Mouse (Mus musculus) E14TG2a.4 (cell line): ENCODE measurements at regions not wholly inside any gene's neighbourhood (a gene's known extent, or its start where the extent isn't known, plus 50 kb on each side); places are given as distances from the start of the nearest gene placed in this dataset.

Source experiments
- H3K27me3 ChIP-seq: 2 replicates; pipeline ENCODE4 v1.6.1; 2014; ENCODE audit warnings: low read length, control low read depth; ENCODE audit not compliant: insufficient read depth
- H3K36me3 ChIP-seq: 2 replicates; pipeline ENCODE4 v1.6.1; 2014; ENCODE audit warnings: low read length, control low read depth; ENCODE audit not compliant: insufficient read depth
- H3K4me1 ChIP-seq: replicated peaks from 2 replicates; pipeline ENCODE4 v1.6.1; 2014; ENCODE audit warnings: low read depth, low read length, control low read depth
- H3K4me3 ChIP-seq: replicated peaks from 2 replicates; pipeline ENCODE4 v1.5.1; 2014; ENCODE audit warnings: mild to moderate bottlenecking, low read length
- H3K9me3 ChIP-seq: 2 replicates; pipeline ENCODE4 v1.6.1; 2014; ENCODE audit warnings: low read length, control low read depth
- CTCF ChIP-seq: conservative IDR thresholded peaks from 2 replicates; pipeline ENCODE4 v1.5.1; 2014; ENCODE audit warnings: low read length
- NANOG ChIP-seq: IDR thresholded peaks from 2 replicates; pipeline ENCODE4 v1.6.1; 2014; ENCODE audit warnings: borderline replicate concordance, low read length, mixed read lengths
- POU5F1 ChIP-seq: IDR thresholded peaks from 2 replicates; pipeline ENCODE4 v1.6.1; 2014; ENCODE audit warnings: low read length, borderline replicate concordance

GRCm38 (mm10) chr12:73491370-73491769, 54.8 kb downstream of the Tmem30b start:
- Histone ChIP-seq H3K27me3 (no peaks in the 10 kb centered on the region; the same call in 1 of the 2 replicates), H3K36me3 (no peaks in the 10 kb centered on the region), H3K4me1 (no peaks in the 10 kb centered on the region), H3K4me3 (no peak overlapping the region), H3K9me3 (peaks cover 19% of the 10 kb centered on the region)
- TF ChIP-seq NANOG: no peak
- no peak for TF ChIP-seq CTCF
- no peak for TF ChIP-seq POU5F1

GRCm38 (mm10) chr12:73482858-73483257, 63.3 kb downstream of the Tmem30b start:
- Histone ChIP-seq H3K36me3 (no peaks in the 10 kb centered on the region), H3K4me3 (no peak overlapping the region), H3K27me3 (peaks cover 18% of the 10 kb centered on the region), H3K9me3 (no peaks in the 10 kb centered on the region), H3K4me1 (no peaks in the 10 kb centered on the region)
- TF ChIP-seq POU5F1 (no peak), CTCF (no peak), NANOG (no peak)

- Histone ChIP-seq H3K4me1 (no peaks in the 10 kb centered on the region), H3K4me3 (no peak overlapping the region), H3K36me3 (no peaks in the 10 kb centered on the region), H3K27me3 (peaks cover 20% of the 10 kb centered on the region), H3K9me3 (no peaks in the 10 kb centered on the region)
- TF ChIP-seq NANOG: no peak
- TF ChIP-seq POU5F1: no peak
- no peak for TF ChIP-seq CTCF
Observed at GRCm38 (mm10) chr12:73482275-73482674, 63.9 kb downstream of the Tmem30b start.

- no peak for TF ChIP-seq POU5F1
- no peak for TF ChIP-seq CTCF
- no peak for TF ChIP-seq NANOG
- Histone ChIP-seq H3K27me3 (peaks cover 20% of the 10 kb centered on the region), H3K4me1 (peaks cover under 1% of the 10 kb centered on the region), H3K36me3 (no peaks in the 10 kb centered on the region), H3K4me3 (no peak overlapping the region), H3K9me3 (no peaks in the 10 kb centered on the region)
Observed at GRCm38 (mm10) chr12:73481705-73482104, 64.5 kb downstream of the Tmem30b start.

GRCm38 (mm10) chr12:73481165-73481564, 65.0 kb downstream of the Tmem30b start:
- no peak overlapping the region for H3K4me3 ChIP-seq
- H3K9me3 ChIP-seq: no peaks in the 10 kb centered on the region
- no peaks in the 10 kb centered on the region for H3K36me3 ChIP-seq
- TF ChIP-seq POU5F1 (no peak), CTCF (no peak), NANOG (no peak)
- H3K27me3 ChIP-seq: peaks cover 20% of the 10 kb centered on the region
- peaks cover 6% of the 10 kb centered on the region for H3K4me1 ChIP-seq

GRCm38 (mm10) chr12:73480610-73480971, 65.6 kb downstream of the Tmem30b start:
- Histone ChIP-seq H3K9me3 (no peaks in the 10 kb centered on the region), H3K27me3 (peaks cover 20% of the 10 kb centered on the region), H3K36me3 (no peaks in the 10 kb centered on the region), H3K4me1 (peaks cover 6% of the 10 kb centered on the region), H3K4me3 (no peak overlapping the region)
- no peak for TF ChIP-seq POU5F1
- TF ChIP-seq NANOG: no peak
- TF ChIP-seq CTCF: no peak

- H3K9me3 ChIP-seq: no peaks in the 10 kb centered on the region
- peaks cover 6% of the 10 kb centered on the region for H3K4me1 ChIP-seq
- H3K36me3 ChIP-seq: no peaks in the 10 kb centered on the region
- H3K4me3 ChIP-seq: no peak overlapping the region
- peaks cover 22% of the 10 kb centered on the region for H3K27me3 ChIP-seq
- TF ChIP-seq NANOG (no peak), CTCF (no peak), POU5F1 (no peak)
Observed at GRCm38 (mm10) chr12:73479932-73480609, 66.1 kb downstream of the Tmem30b start.

- Histone ChIP-seq H3K9me3 (no peaks in the 10 kb centered on the region), H3K27me3 (peaks cover 24% of the 10 kb centered on the region), H3K4me3 (no peak overlapping the region), H3K4me1 (peaks cover 6% of the 10 kb centered on the region), H3K36me3 (no peaks in the 10 kb centered on the region)
- TF ChIP-seq NANOG (no peak), CTCF (no peak), POU5F1 (no peak)
Observed at GRCm38 (mm10) chr12:73478641-73479040, 67.6 kb downstream of the Tmem30b start.

GRCm38 (mm10) chr12:73476421-73476858, 69.8 kb downstream of the Tmem30b start:
- Histone ChIP-seq H3K36me3 (no peaks in the 10 kb centered on the region), H3K9me3 (no peaks in the 10 kb centered on the region), H3K4me3 (no peak overlapping the region), H3K4me1 (peaks cover 6% of the 10 kb centered on the region), H3K27me3 (peaks cover 24% of the 10 kb centered on the region)
- TF ChIP-seq NANOG (no peak), POU5F1 (no peak), CTCF (no peak)
